Mouse (Mus musculus): Measurements from ENCODE around the gene Gadd45a. TPM values are rescaled to one million over a fixed set of nuclear protein-coding genes. Genes with fewer than 3 reads are reported as not detected.
"Not testable (repeated sequence)": the region's sequence is repeated elsewhere in the genome, so short reads cannot be mapped to it uniquely, and the experiment has no call there.

The Gadd45a gene
- total RNA-seq, 2 experiments from 2014 or later = 50.6 to 64.3 TPM

- ATAC-seq (replicated peaks; ENCODE audit: poor library complexity) = peak; percentile 47
Measured at GRCm38 (mm10) chr6:67048880-67049694, 11.8 kb upstream of the Gadd45a start.

GRCm38 (mm10) chr6:67048052-67048691 is 10.9 kb upstream of the Gadd45a start:
- ATAC-seq (replicated peaks; ENCODE audit: poor library complexity) = no peak

- ATAC-seq (replicated peaks; ENCODE audit: poor library complexity) = peak; percentile 74
Measured at GRCm38 (mm10) chr6:67046937-67047336, 9.7 kb upstream of the Gadd45a start.

- no peak for ATAC-seq (replicated peaks; ENCODE audit: poor library complexity)
Measured at GRCm38 (mm10) chr6:67045424-67045823, 8.2 kb upstream of the Gadd45a start.

GRCm38 (mm10) chr6:67040904-67041410 is 3.7 kb upstream of the Gadd45a start:
- no peak for ATAC-seq (replicated peaks; ENCODE audit: poor library complexity)

- ATAC-seq (replicated peaks; ENCODE audit: poor library complexity) = no peak
Measured at GRCm38 (mm10) chr6:67038964-67039363, 1.7 kb upstream of the Gadd45a start.

GRCm38 (mm10) chr6:67036356-67036811 is 873 bp downstream of the Gadd45a start:
- peak; percentile 58 for ATAC-seq (replicated peaks; ENCODE audit: poor library complexity)

- peak; percentile 38 for ATAC-seq (replicated peaks; ENCODE audit: poor library complexity)
Measured at GRCm38 (mm10) chr6:67035388-67036299, 1.6 kb downstream of the Gadd45a start.

GRCm38 (mm10) chr6:67034331-67035130 is 2.7 kb downstream of the Gadd45a start:
- ATAC-seq (replicated peaks; ENCODE audit: poor library complexity) = peak; percentile 47

GRCm38 (mm10) chr6:67033604-67034003 is 3.7 kb downstream of the Gadd45a start:
- no peak for ATAC-seq (replicated peaks; ENCODE audit: poor library complexity)

GRCm38 (mm10) chr6:67032972-67033371 is 4.3 kb downstream of the Gadd45a start:
- not testable (repeated sequence) for ATAC-seq (replicated peaks; ENCODE audit: poor library complexity)

GRCm38 (mm10) chr6:67032551-67032950 is 4.7 kb downstream of the Gadd45a start:
- ATAC-seq (replicated peaks; ENCODE audit: poor library complexity) = not testable (repeated sequence)

- ATAC-seq (replicated peaks; ENCODE audit: poor library complexity) = no peak
Measured at GRCm38 (mm10) chr6:67030846-67031245, 6.4 kb downstream of the Gadd45a start.

GRCm38 (mm10) chr6:67030416-67030815 is 6.8 kb downstream of the Gadd45a start:
- ATAC-seq (replicated peaks; ENCODE audit: poor library complexity) = no peak

GRCm38 (mm10) chr6:67029987-67030386 is 7.3 kb downstream of the Gadd45a start:
- ATAC-seq (replicated peaks; ENCODE audit: poor library complexity) = no peak

- 0 out of 2 replicates have a peak, but pooled peaks have one; percentile 19 for ATAC-seq (replicated peaks; ENCODE audit: poor library complexity)
Measured at GRCm38 (mm10) chr6:67029312-67029950, 7.8 kb downstream of the Gadd45a start.

- peak; percentile 75 for ATAC-seq (replicated peaks; ENCODE audit: poor library complexity)
Measured at GRCm38 (mm10) chr6:67027438-67028142, 9.7 kb downstream of the Gadd45a start.

- no peak for ATAC-seq (replicated peaks; ENCODE audit: poor library complexity)
Measured at GRCm38 (mm10) chr6:67026661-67027060, 10.6 kb downstream of the Gadd45a start.

GRCm38 (mm10) chr6:67023729-67024128 is 13.5 kb downstream of the Gadd45a start:
- ATAC-seq (replicated peaks; ENCODE audit: poor library complexity) = no peak

All from megakaryocyte progenitor cell, adult 5-6 weeks (primary cell).